Mouse (Mus musculus): Measurements from ENCODE around the gene Igfbp5.

- no peak for TF ChIP-seq GATA1 (IDR thresholded peaks at IDR 0.05; ENCODE audit: low read length)
- TF ChIP-seq TAL1 (IDR thresholded peaks at IDR 0.05; ENCODE audit: low read length): no peak
Observed at GRCm38 (mm10) chr1:72869681-72870614, 4.7 kb downstream of the Igfbp5 start.
